Mouse (Mus musculus): Measurements from ENCODE around the gene Fez1. TPM values are rescaled to one million over a fixed set of nuclear protein-coding genes. Genes with fewer than 3 reads are reported as not detected.

Fez1 gene
- total RNA-seq, 2 experiments from 2014 or later: 274 to 276 TPM

DNA sequence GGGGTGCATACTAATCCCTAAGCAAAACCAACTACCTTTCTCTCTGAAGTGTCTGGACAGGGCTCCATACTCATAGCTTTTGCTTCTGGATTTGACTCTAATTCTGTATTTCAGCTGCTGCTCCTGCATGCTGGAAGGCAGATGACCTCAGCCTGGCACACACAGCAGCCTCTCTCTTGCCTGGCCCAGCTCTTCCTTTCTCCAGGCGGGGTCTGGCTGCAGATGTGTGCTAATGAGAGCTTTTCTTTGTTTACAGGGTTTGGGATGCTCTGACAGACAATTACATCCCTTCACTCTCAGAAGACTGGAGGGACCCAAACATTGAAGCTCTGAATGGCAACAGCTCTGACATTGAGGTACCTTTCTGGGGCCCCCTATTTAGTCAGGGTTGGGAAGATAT, 28.4 kb downstream of the Fez1 start:
- Histone ChIP-seq H3K27ac (peak overlapping the region; percentile 79), H3K4me3 (no peak overlapping the region)
- peak in 1 of 2 experiments; percentile 33 for DNase-seq (ENCODE audit: low spot score in 2 of 2)
- no peak for TF ChIP-seq CTCF (conservative IDR thresholded peaks at IDR 0.05)

DNA sequence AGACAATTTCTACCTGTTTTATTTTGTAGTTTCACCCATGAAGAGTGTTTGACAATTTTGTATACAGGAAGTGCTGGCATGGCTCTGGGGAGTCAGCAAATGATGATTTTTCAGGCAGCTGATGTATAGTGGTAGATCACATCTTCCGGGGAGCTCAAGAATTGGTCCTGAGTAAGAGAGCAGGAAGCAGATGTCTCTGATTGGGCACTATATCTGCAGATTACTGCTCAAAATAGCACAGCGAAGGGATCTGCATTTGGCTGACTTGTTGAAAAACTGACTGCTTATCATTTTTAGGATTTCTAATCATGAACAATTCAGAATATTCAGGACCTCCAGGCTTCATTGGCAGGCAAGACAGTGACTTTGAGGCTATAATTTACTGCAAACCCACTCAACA, 30.5 kb downstream of the Fez1 start:
- DNase-seq (ENCODE audit: low spot score in 2 of 2): no peak
- Histone ChIP-seq H3K27ac (peak overlapping the region; percentile 39; the same call in 1 of the 2 replicates), H3K4me3 (no peak overlapping the region)
- no peak for TF ChIP-seq CTCF (conservative IDR thresholded peaks at IDR 0.05)

DNA sequence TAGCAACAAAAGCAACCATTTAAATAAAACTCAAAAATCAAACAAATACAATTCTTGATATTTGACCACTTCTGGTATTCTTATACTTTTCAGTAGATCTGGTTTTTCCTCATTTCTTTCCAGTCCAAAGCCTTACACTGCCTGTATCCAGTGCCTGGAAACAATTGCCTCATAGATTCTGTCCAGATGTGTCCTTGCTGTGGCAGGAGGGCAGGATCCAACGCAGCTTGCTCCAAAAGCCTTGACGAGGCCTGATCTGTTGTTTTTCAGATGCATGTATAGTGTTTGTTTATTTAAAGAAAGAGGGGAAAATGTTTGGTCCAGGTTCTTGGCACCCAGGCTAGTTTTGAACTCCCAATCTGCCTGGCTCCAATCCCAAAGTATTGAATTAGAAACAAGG, 34.7 kb downstream of the Fez1 start:
- DNase-seq (ENCODE audit: low spot score in 2 of 2): no peak
- no peak for TF ChIP-seq CTCF (conservative IDR thresholded peaks at IDR 0.05)
- Histone ChIP-seq H3K4me3 (no peak overlapping the region), H3K27ac (peak overlapping the region; percentile 59)

DNA sequence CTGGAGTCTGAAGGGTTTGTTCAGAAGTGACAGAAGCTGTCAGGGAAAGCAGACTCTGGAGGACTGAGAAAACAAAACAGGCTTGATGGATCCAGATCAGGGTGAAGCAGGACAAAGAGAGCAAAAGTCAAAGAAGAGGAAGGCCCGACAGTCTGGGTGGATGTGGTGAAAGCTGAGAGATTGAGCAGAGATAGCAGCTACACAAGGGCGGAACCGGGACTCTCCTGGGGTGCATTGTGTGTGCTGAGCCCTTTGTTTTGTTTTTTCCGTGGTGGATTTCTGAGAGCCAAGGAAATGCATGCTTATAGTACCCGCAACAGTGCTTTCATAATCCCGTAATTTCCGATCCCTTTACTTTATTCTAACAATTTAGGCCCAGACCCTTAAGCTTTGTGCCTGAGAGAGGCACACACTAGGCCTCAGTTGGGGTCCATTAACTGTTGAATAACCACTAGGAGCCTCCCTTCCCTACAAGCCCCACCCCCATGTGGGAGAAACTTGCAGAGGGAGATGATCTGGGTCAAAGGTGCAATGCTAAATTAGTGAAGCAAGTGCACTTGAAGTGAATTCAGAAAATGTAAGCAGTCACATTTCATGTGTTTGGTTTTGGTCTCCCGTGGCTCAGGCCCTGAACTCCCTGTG, 35.9 kb downstream of the Fez1 start:
- no peak for TF ChIP-seq CTCF (conservative IDR thresholded peaks at IDR 0.05)
- H3K27ac ChIP-seq: peak overlapping the region; percentile 64

DNA sequence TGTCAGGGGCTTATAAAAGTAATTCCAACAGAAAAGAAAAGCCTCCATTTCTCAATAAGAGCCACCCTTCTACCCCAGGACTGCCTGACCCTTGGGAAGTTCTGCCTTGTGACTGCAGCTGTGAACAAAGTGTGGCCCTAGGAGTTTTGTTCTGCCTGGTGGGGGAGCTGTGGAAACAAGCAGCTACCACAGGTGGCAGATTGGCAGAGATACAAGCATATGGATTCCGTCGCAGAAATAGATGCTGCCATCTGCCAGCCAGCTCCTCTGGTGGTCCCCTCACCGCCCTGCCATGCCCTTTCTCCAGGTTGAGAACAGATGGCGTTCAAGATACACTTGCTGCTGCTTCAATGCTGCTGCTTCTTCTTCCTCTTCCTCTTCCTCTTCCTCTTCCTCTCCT, 37.0 kb downstream of the Fez1 start:
- DNase-seq (ENCODE audit: low spot score in 2 of 2): peak; percentile 43 to 53
- Histone ChIP-seq H3K27ac (no peak overlapping the region), H3K4me3 (no peak overlapping the region)
- peak; percentile 45 for TF ChIP-seq CTCF (conservative IDR thresholded peaks at IDR 0.05)

More for the DNA sequence above, 35.9 kb downstream of the Fez1 start:
- DNase-seq (ENCODE audit: low spot score in 2 of 2): no peak
- no peak overlapping the region for H3K4me3 ChIP-seq

DNA sequence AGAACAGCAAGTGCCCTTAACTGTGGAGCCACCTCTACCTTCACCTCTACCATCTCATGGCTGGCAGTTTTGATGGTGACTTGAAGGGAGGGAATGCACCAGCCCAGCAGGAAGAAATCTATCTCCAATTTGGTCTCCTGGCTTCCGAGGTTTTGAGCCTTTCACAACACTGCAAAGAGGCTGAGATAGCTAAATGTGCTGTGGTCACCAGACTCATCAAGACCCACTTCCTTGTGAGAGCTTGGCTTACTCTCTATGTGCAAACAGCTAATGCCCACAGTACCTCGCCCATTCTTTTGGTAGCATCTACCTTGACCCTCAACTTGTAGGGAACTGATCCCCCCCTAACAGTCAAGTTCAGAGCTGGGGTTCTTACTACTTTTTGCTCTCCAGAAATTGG, 40.9 kb downstream of the Fez1 start:
- TF ChIP-seq CTCF (conservative IDR thresholded peaks at IDR 0.05): no peak
- no peak for DNase-seq (ENCODE audit: low spot score in 2 of 2)
- no peak overlapping the region for H3K4me3 ChIP-seq
- H3K27ac ChIP-seq: no peak overlapping the region

DNA sequence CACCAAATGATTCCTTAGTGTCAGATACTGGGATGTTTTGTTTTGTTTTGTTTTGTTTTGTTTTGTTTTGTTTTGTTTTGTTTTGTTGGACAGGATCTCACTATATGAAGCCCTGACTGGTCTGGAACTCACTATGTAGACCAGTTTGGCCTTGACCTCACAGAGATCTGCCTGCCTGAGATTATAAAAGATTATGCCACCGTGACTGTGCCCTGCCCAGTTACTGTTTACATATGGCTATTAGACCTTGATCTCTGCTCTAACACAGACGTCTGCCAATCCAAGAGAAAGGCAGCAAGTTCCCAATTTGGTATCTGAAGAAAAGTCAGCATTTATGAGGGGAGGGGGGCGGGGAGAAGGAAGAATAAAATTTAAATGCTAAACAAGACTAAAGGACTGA, 42.0 kb downstream of the Fez1 start:
- DNase-seq (ENCODE audit: low spot score in 2 of 2): no peak
- no peak overlapping the region for H3K27ac ChIP-seq
- TF ChIP-seq CTCF (conservative IDR thresholded peaks at IDR 0.05): no peak

DNA sequence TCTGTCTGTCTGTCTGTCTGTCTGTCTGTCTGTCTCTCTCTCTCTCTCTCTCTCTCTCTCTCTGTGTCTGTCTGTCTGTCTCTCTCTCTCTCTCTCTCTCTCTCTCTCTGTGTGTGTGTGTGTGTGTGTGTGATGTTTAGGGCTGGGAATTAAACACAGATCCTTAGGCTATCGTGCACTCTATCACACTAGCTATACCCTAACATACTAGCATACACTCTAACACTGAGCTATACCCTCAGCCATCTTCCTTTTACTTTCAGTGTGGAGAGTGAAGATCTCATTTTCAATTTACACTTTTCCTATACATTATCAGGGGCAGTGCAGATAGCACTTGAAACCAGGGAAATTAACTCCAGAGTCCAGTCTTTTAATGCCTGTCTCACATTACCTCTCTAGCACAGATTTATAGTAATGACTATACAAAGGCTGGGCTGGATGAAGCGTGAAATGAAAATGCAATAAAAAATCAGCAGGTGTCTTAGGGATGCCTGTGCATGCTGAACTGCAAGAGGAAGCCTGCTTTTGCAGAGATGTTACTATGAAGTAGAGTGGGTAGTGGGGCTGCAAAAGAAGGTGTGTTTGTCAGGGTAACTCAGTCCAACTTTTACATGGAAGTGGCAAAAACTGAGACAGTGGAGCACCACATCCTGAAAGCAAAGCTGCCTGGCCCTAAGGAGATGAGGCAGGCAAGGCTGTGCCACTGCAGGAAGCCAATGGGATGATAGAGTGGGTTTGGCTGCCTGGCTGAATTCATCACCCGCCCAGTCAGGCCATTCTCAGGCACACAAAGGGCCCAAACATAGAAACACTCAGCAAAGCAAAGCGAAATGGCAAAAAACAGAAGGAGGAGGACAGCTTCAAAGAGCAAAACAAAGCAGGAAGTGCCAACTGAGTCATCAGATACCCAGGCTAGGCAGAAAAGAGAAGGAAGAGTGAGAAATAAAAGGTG, 43.5 kb downstream of the Fez1 start:
- no peak for TF ChIP-seq CTCF (conservative IDR thresholded peaks at IDR 0.05)
- Histone ChIP-seq H3K27ac (peak overlapping the region; percentile 73), H3K4me3 (no peak overlapping the region)
- DNase-seq (ENCODE audit: low spot score in 2 of 2): peak in 1 of 2 experiments; percentile 39

More for the DNA sequence above, 42.0 kb downstream of the Fez1 start:
- H3K4me3 ChIP-seq: no peak overlapping the region

DNA sequence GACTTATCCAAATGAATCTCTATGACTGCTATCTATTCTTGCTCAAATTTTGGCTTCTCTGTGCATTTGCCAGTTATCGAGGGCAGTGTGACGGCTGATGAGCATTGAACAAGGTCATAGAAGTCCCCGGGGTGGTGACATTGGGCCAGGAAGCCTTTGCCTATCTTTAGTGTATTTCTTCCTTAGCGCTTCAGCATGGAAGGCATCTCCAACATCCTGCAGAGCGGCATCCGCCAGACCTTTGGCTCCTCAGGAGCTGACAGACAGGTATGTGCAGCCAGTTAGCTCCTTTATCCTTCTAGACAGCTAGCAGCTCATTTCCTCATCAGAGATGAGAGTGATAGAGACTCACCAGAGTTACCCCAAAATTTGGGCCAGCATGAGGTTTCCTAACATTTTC, 47.0 kb downstream of the Fez1 start:
- Histone ChIP-seq H3K27ac (no peak overlapping the region), H3K4me3 (no peak overlapping the region)
- no peak for TF ChIP-seq CTCF (conservative IDR thresholded peaks at IDR 0.05)
- DNase-seq (ENCODE audit: low spot score in 2 of 2): no peak

DNA sequence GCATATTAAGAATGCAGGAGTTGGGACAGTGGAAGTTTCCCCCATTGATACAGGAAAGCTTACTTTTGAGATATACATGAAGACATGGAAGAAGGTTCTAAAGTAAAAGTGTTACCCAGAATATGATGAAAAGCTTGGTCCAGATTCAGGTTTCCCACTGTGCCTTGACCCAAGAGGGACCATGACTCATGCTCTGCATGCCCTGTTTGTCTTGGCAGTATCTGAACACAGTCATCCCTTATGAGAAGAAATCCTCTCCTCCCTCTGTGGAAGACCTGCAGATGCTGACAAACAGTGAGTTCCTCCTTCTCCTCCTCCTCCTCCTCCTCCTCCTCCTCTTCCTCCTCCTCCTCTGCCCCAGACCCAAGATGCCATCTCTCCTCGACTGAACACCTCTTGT, 48.6 kb downstream of the Fez1 start:
- Histone ChIP-seq H3K4me3 (no peak overlapping the region), H3K27ac (no peak overlapping the region)
- DNase-seq (ENCODE audit: low spot score in 2 of 2): no peak
- TF ChIP-seq CTCF (conservative IDR thresholded peaks at IDR 0.05): no peak

DNA sequence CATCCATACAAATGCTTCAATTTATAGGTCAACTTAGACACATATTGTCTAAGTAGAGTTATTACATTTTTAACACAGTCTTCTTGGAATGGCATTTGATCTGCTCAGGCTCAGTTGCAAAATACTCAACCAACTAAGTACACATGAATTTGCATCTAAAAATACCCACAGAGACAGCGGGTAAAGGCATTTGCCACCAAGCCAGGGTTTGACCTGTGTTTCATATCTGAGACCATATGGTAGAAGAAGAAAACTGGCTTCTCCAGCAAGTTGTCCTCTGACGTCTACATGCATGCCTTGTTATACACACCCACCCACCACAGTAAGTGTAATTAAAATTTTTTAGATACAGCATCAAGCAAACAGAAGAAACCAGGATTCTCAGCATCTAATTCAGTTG, 52.1 kb downstream of the Fez1 start:
- H3K4me3 ChIP-seq: no peak overlapping the region
- TF ChIP-seq CTCF (conservative IDR thresholded peaks at IDR 0.05): no peak
- no peak for DNase-seq (ENCODE audit: low spot score in 2 of 2)
- no peak overlapping the region for H3K27ac ChIP-seq

DNA sequence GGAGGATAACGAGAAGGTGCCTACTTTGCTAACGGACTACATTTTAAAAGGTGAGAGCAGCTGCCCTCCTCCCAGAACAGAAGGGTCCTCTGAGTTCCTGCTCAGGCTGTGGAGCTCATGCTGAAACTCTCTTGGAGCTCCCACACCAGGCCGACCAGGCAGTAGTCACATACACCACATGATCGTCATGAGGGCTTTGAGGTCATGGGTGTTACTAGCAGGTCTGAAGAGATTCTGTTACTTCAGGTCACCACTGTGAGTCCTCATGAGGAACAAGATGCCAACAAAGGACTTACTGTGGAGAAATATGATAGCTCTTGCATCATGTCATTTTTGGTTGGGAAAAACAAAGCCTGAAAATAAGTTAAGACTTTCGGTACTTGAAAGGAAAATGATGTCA, 54.6 kb downstream of the Fez1 start:
- DNase-seq (ENCODE audit: low spot score in 2 of 2): no peak
- H3K4me3 ChIP-seq: no peak overlapping the region
- no peak for TF ChIP-seq CTCF (conservative IDR thresholded peaks at IDR 0.05)
- H3K27ac ChIP-seq: no peak overlapping the region

DNA sequence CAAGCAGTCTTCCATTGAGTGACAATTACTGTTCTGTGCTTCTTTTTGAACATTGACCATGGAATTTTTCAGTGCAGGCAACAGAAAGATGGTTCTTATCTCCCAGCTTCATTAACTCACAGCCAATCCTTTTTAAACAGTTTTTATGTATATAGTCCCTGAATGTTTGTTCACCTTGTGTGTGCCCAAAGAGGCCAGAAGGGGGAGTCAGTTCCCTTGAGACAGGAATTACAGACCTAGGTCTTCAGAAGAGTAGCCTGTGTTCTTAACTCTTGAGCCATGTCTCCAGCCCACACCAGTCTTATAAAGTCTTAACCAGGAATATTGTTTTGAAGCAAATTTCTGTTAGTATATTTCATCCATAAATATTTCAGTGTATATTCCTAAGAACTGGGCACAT, 55.1 kb downstream of the Fez1 start:
- no peak for DNase-seq (ENCODE audit: low spot score in 2 of 2)
- Histone ChIP-seq H3K4me3 (no peak overlapping the region), H3K27ac (no peak overlapping the region)
- peak; percentile 61 for TF ChIP-seq CTCF (conservative IDR thresholded peaks at IDR 0.05)
